Mouse (Mus musculus) midbrain, postnatal 0 days (tissue): ENCODE measurements around the gene Cldn14. TPM values are rescaled to one million over a fixed set of nuclear protein-coding genes. Genes with fewer than 3 reads are reported as not detected.

ENCODE experiments used
- ATAC-seq: fragments of 200-750 bp; cut with Nextera tagmentation; 2 replicates; pipeline ENCODE4 v1.8.0; 2017; ENCODE audit warnings: moderate number of reproducible peaks, mild to moderate bottlenecking, moderate TSS enrichment, moderate library complexity; ENCODE audit not compliant: low FRiP score
- DNase-seq: peaks from one replicate; pipeline ENCODE4 v3.0.0-alpha.2; 2015; ENCODE audit warnings: low spot score
- H3K27ac ChIP-seq: fragments of 300-500 bp; sonication (generic); 2 replicates; pipeline ENCODE4 v1.5.1; 2014; ENCODE audit warnings: low read depth, mild to moderate bottlenecking, low read length, mixed read lengths
- H3K27me3 ChIP-seq: fragments of 300-500 bp; sonication (generic); 2 replicates; pipeline ENCODE4 v1.6.1; 2014; ENCODE audit warnings: low read length, control low read depth, mixed read lengths; ENCODE audit not compliant: insufficient read depth
- H3K36me3 ChIP-seq: fragments of 300-500 bp; sonication (generic); 2 replicates; pipeline ENCODE4 v1.6.1; 2014; ENCODE audit warnings: low read length, control low read depth, mixed read lengths; ENCODE audit not compliant: insufficient read depth
- H3K4me1 ChIP-seq: fragments of 300-500 bp; sonication (generic); 2 replicates; pipeline ENCODE4 v1.6.1; 2014; ENCODE audit warnings: mild to moderate bottlenecking, control low read depth, antibody characterized with exemption, low read length, mixed read lengths; ENCODE audit not compliant: insufficient read depth
- H3K4me2 ChIP-seq: fragments of 300-500 bp; sonication (generic); 2 replicates; pipeline ENCODE4 v1.6.1; 2014; ENCODE audit warnings: low read depth, mild to moderate bottlenecking, low read length, mixed read lengths; ENCODE audit not compliant: poor library complexity, severe bottlenecking
- H3K4me3 ChIP-seq: fragments of 300-500 bp; sonication (generic); 2 replicates; pipeline ENCODE4 v1.5.1; 2014; ENCODE audit warnings: low read depth, mild to moderate bottlenecking, low read length, moderate library complexity
- H3K9ac ChIP-seq: fragments of 300-500 bp; sonication (generic); replicated peaks from 2 replicates; pipeline ENCODE4 v1.6.1; 2014; ENCODE audit warnings: mild to moderate bottlenecking, low read length, moderate library complexity, mixed read lengths; ENCODE audit not compliant: poor library complexity, severe bottlenecking
- H3K9me3 ChIP-seq: fragments of 300-500 bp; sonication (generic); 2 replicates; pipeline ENCODE4 v1.6.1; 2016; ENCODE audit warnings: low read length, control low read depth
- CTCF ChIP-seq: IDR thresholded peaks from 2 replicates; pipeline ENCODE4 v1.5.1; 2016; ENCODE audit warnings: antibody characterized with exemption, mild to moderate bottlenecking
- WGBS: fragments of 180-500 bp; shearing (Covaris S2); extraction: QIAGEN DNeasy Blood & Tissue Kit; methylation state at CpG from one replicate; pipeline ENCODE4 v1.1.7; 2014; 5-methylcytosine and 5-hydroxymethylcytosine counted together
- polyA plus RNA-seq: library from polyadenylated mRNA; unstranded; fragments of >200 nt; fragmentation: Nextera tagmentation; extraction: Ambion mirVana; gene quantifications from 2 replicates; pipeline ENCODE4 v1.2.1, GENCODE M21; 2015
- total RNA-seq: library from RNA; depleted of rRNA; stranded (reverse); fragments of >200 nt; gene quantifications from 2 replicates; pipeline ENCODE4 v1.2.3, GENCODE M21; 2014

The Cldn14 gene
- total and polyA plus RNA-seq, 2 experiments from 2014 or later: 0.12 TPM; not detected in 1

DNA sequence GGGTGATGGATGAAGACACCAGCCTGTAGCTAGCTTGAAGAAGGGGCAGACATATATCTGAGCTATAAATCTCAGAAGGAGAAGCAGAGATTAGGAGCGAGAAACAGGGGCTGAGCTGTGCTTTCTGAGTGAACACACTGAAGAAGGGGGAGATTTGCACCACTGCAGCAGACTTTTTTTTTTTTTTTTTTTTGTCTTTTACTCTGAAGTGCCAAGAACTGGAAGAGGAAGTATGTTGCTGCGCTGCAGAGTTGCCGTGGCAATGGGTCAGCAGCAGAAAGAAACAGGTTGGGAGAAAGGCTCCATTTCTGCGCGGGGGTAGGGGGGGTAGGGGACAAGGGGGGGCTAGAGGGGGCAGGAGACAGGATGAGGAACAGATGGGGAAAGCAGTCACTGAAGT is 2.6 kb upstream of the Cldn14 start:
- H3K9me3 ChIP-seq: no peaks in the 10 kb centered on the region
- WGBS: 14% methylated on average over 5 of the region's 5 CpGs
- no peaks in the 10 kb centered on the region for H3K27me3 ChIP-seq
- H3K4me1 ChIP-seq: no peaks in the 10 kb centered on the region; the same call in 1 of the 2 replicates
- H3K4me3 ChIP-seq: no peak overlapping the region
- ATAC-seq: no peak
- no peak overlapping the region for H3K27ac ChIP-seq
- no peak for TF ChIP-seq CTCF
- no peak overlapping the region for H3K4me2 ChIP-seq
- no peak for DNase-seq
- no peak overlapping the region for H3K9ac ChIP-seq
- no peaks in the 10 kb centered on the region for H3K36me3 ChIP-seq

DNA sequence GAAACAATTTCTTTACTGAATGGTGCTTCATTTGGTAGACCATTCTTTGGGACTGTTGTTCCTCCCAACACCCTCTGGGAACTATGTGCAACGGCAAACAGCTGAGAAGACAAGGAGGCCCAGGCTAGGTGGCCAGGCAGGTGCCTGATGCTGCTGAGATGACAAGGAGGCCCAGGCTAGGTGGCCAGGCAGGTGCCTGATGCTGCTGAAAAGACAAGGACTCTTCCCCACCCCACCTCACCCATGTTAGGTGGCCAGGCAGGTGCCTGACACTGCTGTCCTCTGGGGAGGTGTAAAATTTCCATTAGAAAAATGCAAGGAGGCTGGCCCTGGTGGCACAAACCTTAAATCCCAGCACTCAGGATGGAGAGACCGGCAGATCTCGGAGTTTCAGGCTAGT is 2.0 kb upstream of the Cldn14 start:
- H3K4me3 ChIP-seq: no peak overlapping the region
- H3K4me1 ChIP-seq: no peaks in the 10 kb centered on the region; the same call in 1 of the 2 replicates
- H3K9me3 ChIP-seq: no peaks in the 10 kb centered on the region
- no peak overlapping the region for H3K4me2 ChIP-seq
- DNase-seq (no peak), ATAC-seq (no peak)
- no peak for TF ChIP-seq CTCF
- 85% methylated on average over 3 of the region's 3 CpGs for WGBS
- no peak overlapping the region for H3K9ac ChIP-seq
- H3K27me3 ChIP-seq: no peaks in the 10 kb centered on the region
- no peaks in the 10 kb centered on the region for H3K36me3 ChIP-seq
- no peak overlapping the region for H3K27ac ChIP-seq

DNA sequence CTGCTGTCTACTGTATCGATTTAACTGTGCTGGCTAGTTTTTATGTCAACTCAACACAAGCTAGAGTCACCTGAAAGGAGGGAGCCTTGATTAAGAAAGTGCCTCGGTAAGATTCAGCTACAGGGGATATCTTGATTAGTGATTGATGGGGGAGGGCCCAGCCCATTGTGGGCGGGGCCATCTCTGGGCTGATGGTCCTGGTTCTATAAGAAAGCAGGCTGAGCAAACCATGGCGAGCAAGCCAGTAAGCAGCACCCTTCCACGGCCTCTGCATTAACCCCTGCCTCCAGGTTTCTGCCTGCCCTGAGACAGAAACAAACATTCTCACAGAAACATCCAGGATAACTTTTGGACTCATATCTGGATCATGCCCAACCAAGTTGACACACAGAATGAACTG is 1.5 kb upstream of the Cldn14 start:
- Histone ChIP-seq H3K27me3 (no peaks in the 10 kb centered on the region), H3K9me3 (no peaks in the 10 kb centered on the region), H3K4me2 (no peak overlapping the region), H3K9ac (no peak overlapping the region), H3K4me1 (no peaks in the 10 kb centered on the region; the same call in 1 of the 2 replicates), H3K4me3 (no peak overlapping the region), H3K36me3 (no peaks in the 10 kb centered on the region), H3K27ac (no peak overlapping the region)
- no peak for TF ChIP-seq CTCF
- 86% methylated on average over 5 of the region's 5 CpGs for WGBS
- ATAC-seq (no peak), DNase-seq (no peak)

DNA sequence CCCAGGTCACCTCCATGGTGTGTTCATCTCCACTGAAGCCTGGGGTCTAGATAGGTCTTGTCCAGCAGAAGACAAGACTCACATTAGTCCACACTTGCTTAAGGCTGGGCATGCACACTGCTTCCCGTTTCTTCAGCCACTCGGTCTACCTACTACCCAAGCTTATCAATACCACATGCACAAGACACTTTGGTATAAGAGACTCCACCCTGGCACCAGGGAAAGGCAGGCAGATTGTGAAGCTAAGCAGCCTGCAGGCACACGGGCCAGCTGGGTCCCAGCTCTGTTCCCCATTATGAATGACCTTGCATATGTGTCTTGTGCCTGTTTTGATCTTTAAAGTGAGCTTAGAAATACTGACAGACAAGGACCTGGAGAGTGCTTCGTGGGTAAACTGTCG is 719 bp upstream of the Cldn14 start:
- H3K4me2 ChIP-seq: no peak overlapping the region
- ATAC-seq (no peak), DNase-seq (no peak)
- H3K36me3 ChIP-seq: no peaks in the 10 kb centered on the region
- H3K27ac ChIP-seq: no peak overlapping the region
- H3K27me3 ChIP-seq: no peaks in the 10 kb centered on the region
- 71% methylated on average over 5 of the region's 5 CpGs for WGBS
- H3K9ac ChIP-seq: no peak overlapping the region
- no peak overlapping the region for H3K4me3 ChIP-seq
- H3K4me1 ChIP-seq: no peaks in the 10 kb centered on the region; the same call in 1 of the 2 replicates
- TF ChIP-seq CTCF: no peak
- no peaks in the 10 kb centered on the region for H3K9me3 ChIP-seq

DNA sequence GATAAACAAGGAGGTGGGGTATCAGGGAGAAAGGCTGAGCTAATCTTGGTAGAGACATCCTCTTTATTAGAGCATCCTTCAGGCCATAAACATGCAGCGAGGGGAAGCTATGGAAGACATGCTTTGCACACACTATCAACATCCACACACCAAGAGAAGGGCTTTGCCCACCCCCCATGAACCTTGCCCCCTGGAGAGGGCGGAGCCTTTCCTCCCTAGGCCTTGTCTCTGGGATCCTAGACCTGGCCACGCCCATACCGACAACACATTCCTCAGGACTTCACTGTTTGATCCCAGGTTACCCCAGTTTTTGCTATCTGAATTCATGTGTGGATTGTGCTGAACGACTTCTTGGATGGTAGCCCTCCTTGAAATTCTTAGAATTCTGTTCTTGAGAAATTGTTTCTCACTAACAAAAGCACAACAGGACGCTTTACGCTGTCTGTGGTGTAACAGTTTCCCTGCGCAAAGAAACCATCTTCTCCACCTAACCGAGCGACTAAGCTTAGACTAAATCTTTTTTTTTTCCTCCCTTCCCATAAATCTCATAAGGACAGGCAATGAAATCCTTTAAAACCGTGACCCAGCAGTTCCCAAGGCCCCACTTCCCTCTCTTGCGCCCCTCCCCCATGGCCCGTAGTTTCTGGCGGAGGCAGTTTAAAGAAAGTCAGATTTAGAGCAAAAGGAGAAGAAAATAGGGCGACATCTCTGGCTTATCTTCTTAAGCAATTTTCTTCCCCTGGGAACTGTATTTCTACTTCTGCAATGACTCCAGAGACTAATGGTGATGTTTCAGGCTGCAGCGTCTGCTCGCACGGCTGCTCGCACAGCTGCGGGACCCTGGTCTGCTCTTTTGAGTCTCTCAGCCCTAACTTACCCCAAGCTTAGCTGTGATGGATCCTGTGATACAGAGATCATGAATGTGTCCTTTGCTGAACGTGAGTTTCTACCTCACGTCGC is 1.7 kb downstream of the Cldn14 start:
- H3K27me3 ChIP-seq: no peaks in the 10 kb centered on the region
- no peaks in the 10 kb centered on the region for H3K9me3 ChIP-seq
- H3K27ac ChIP-seq: no peak overlapping the region
- H3K4me3 ChIP-seq: no peak overlapping the region
- DNase-seq (no peak), ATAC-seq (no peak)
- H3K4me2 ChIP-seq: no peak overlapping the region
- no peaks in the 10 kb centered on the region for H3K36me3 ChIP-seq
- H3K4me1 ChIP-seq: no peaks in the 10 kb centered on the region; the same call in 1 of the 2 replicates
- whole genome bisulfite sequencing: 36% methylated on average over 23 of the region's 23 CpGs
- TF ChIP-seq CTCF: no peak
- no peak overlapping the region for H3K9ac ChIP-seq

DNA sequence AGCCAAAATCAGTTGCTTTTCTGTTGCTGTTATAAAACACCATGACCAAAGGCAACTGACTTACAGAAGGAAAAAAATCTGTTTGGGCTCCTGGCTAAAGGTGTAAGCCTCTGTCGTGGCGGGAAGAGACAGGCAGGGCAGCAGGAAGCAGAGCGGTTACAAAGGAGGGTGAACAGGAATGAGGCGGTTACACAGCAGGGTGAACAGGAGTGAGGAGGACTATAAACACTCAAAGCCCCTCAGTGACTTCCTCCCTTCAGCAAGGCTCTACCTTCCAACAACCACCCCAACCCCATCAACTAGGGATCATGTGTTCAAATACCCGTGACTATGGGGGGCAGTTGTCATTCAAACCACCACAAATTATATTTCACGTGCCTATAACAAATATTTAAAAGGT is 5.2 kb downstream of the Cldn14 start:
- WGBS: 79% methylated on average over 6 of the region's 6 CpGs
- H3K36me3 ChIP-seq: no peaks in the 10 kb centered on the region

More for the DNA sequence above, 5.2 kb downstream of the Cldn14 start:
- Histone ChIP-seq H3K4me1 (no peaks in the 10 kb centered on the region; the same call in 1 of the 2 replicates), H3K9ac (no peak overlapping the region), H3K27me3 (no peaks in the 10 kb centered on the region), H3K4me3 (no peak overlapping the region), H3K4me2 (no peak overlapping the region), H3K9me3 (no peaks in the 10 kb centered on the region), H3K27ac (no peak overlapping the region)
- ATAC-seq (no peak), DNase-seq (no peak)
- TF ChIP-seq CTCF: no peak
